Mouse (Mus musculus) inflammation-experienced regulatory T-cells, adult 16 weeks (primary cell): Measurements from ENCODE around the gene Taf6l. TPM values are rescaled to one million over a fixed set of nuclear protein-coding genes. Genes with fewer than 3 reads are reported as not detected.

Experiments used
- polyA plus RNA-seq: library from polyadenylated mRNA; unstranded; fragments of 100-300 nt; shearing (Covaris generic); gene quantifications from one replicate; pipeline ENCODE4 v1.2.1, GENCODE M21; 2017

The Taf6l gene
- 6.1 TPM for polyA plus RNA-seq

DNA sequence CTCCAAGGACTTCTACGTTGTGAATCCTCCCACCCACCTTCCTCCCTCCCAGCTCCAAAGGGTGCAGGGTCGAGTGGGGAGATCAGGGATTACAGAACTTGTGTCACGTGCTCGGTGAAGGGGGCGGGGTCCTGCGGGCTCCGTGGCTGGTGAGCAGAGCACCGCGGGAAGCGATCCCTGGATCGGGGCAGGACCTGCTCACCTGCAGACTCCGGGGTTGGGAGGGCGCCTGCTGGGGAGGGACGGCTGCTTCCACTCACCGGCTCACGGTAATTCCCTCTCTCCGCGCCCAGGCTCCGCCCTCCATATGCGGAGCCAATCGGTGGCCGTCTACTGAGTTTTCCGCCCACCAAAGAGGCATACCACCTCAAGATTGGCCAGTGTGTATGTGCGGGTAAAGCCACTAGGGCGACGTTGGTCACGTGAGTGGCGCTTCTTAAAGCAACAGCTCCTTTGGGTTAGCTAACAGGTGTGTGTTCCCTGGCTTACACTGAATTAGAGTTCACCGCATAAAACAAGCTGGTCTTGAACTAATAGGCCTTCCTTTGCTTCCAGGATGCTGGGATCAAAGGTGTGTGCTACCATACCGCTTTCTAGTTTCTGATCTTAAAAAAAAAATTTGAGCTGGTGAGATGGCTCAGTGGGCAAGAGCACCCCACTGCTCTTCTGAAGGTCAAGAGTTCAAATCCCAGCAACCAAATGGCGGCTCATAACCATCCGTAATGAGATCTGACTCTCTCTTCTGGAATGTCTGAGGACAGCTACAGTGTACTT, at the start of gene Taf6l:
Gene Taf6l (minus strand): TSS at position 410 of the 774 bp plus-strand sequence.

DNA sequence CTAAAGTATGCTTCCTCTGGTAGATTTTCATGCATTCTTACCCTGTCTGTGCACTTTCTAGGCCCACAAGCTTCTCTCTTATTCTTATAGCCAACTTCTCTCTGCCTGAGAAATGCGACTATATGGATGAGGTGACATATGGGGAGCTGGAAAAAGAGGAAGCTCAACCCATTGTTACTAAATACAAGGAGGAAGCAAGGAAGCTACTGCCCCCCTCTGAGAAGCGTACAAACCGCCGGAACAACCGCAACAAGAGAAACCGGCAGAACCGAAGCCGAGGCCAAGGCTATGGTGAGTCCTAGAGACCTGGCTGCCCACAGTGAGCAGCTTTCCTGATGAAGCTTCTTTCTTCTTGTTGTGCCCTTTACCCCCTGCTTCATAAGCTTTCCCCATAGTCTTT, 43.4 kb upstream of the Taf6l start, which contains the start of gene AC129217.1:
Gene AC129217.1 (plus strand): TSS at position 114 of the 400 bp plus-strand sequence.

DNA sequence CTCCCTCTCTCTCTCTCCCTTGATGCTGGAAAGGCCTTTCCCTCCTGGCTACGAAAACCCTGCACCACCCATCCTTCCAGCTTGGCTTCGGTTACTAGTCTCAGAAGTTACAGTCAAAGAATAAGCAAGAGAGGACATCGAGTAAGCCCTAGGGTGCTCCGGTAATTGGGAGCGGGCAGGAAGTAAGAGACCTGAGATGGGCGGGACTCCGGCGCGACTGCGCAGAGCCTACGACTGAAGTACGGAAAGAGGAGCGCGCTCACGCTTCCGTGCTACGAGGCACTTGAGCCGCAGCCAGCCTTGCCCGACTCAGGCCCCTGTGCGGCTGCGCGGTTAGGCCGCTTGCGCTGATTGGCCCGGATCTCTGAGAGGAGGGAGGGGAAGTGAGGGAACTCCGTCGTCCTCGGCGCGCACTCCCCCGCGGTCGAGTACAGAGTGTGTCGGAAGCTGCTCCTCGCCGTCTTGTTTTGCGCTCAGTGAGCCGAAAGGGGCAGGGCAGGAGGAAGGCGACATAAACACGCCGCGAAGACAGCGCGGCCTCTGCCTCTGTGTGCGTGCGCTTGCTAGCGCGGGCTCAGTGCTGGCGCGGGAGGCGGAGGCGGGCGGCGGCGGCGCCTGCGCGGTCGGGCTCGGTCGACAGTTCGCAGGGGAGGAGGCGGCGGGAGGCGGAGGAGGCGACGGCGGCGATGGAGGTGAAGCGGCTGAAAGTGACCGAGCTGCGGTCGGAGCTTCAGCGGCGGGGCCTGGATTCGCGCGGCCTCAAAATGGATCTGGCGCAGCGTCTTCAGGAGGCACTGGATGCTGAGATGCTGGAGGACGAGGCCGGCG, 33.6 kb upstream of the Taf6l start, which contains the start of gene Hnrnpul2:
Gene Hnrnpul2 (plus strand): TSS at position 415 of the 828 bp plus-strand sequence.

DNA sequence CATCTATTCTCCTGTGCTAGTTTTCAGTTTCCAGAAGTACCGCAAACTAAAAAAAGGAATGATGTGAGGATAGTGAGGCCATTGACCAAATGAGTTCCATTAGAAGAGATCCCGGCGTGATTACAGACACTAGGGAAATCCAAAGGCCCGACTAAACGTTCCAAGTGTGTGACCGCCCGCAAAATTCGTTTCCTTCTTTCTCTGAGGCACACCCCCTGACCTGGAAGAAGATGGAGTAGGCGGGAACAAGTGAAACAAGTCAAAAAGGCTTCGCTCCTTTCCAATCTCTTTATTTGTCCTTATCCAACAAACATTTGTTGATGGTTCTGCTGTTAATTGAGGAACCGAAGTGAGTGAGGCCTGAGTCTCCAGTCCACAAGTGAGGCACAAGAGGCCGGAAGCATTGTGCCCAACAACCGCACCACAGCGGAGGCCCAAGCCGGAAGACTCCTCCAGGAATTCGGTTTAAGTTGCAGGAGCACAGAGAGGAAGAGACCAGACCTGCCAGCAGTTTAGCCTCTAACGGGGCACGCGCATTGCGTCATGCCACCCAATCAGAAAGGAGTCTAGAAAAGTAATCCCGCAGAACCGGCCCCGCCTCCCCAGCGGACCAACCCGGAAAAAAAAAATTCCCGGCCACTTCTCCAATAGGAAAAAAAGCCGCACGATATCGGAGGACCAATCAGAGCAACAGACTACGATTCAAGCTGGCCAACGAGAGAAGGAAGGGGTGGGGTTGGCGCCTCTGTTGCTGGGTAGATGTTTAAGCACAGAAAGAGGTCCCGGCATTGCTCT, 32.8 kb upstream of the Taf6l start, which contains the start of gene Ttc9c:
Gene Ttc9c (minus strand): TSS at position 533 of the 795 bp plus-strand sequence.

DNA sequence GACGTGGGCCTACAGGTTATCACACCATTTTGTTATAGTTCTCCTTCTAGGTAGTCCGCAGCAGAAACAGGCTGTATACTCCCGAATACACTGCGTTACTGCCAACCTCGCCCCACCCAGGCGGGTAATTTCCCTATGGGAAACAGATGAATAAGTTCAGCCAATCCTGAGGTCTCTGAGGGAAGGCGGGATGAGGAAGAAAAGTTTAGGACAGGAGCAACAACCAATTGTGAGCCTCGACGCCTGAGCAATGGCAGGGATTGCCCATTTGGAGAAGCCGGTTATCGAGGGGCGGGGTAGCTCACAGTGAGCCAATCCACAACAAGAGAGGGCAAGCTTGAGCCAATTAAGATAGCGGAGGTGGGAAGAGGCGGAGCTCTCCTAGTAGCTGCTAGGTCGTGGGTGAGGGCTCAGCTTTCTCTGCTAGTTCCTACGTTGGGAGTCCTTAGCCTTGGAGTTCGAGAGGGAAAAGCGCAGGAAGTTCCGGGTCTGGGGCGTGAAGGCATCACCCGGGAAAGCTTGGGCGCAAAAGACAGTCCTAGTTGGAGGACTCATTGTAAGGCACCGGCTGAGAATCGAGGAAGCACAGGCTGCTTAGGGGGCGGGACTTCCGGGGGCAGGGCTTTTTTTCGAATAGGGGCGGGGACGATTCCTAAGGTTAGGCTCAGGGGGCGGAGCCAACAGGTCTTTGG, 16.1 kb upstream of the Taf6l start, which contains the start of gene Zbtb3:
Gene Zbtb3 (plus strand): TSS at position 426 of the 692 bp plus-strand sequence.

DNA sequence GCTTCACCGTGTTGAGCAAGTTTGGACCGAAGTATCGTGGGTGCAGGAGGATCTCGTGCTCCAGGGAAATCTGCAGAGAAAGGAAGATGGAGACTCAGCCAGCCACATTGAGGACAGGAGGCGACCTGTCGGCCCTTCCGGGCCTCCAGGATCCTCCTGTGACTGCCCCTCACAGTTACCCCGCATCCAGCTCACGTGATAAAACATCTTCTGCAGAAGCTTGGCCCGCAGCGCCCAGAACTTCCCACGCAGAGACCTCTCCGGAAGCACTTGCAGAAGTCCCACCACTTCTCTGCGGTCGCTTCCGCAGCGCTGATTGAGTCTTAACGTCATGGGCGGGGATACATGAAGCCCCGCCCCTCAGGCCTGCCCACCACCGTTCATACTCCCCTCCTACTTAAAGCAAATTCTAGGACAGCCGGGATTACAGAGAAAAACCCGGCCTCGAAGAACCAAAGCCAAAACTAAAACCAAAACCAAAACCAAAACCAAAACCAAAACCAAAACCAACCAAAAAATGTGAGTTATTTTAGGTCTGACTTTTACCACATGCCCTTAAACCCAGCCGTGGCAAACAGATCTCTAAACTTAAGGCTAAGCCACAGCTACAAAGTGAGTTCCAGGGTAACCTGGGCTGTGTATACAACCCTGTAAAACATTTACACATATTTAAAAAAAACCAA, 12.2 kb upstream of the Taf6l start, which contains the start of gene Polr2g:
Gene Polr2g (minus strand): TSS at position 314 of the 683 bp plus-strand sequence.

DNA sequence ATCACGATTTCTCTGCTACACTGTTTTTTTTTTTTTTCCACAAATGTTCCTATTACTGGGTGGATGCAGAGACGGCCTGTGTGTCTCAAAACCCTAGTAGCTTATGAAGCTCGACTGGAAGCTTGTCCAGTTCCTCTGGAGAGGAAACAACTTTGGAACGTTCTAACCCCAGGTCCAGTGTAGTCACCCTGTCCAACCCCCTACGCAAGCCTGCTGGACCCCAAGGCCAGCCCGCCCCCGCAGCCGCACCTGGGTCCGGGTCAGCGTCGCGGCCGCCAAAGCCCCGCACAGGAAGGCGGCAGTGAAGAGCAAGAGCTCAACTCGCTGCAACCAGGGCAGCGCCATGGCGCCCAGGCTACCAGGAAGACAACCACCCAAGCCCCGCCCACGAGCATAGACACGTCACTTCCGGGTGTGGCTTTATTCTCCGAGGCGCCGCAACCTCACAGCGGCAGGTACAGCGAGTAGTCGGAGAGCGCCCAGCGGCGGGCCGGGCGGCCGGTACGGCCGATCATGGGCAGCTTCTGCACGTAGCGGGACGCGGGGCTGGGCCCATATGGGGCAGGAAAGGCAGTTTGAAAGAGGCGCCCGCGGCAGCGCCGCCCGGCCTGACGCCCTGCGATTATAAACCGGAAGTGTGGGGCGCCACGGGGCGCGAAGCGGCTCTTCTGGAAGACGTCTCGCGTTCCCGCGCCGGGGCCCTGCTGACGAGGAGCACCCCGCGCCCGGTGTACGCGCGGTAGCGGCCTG, 12.0 kb downstream of the Taf6l start, which contains the start of gene Tmem179b:
Gene Tmem179b (minus strand): TSS at position 382 of the 750 bp plus-strand sequence.

DNA sequence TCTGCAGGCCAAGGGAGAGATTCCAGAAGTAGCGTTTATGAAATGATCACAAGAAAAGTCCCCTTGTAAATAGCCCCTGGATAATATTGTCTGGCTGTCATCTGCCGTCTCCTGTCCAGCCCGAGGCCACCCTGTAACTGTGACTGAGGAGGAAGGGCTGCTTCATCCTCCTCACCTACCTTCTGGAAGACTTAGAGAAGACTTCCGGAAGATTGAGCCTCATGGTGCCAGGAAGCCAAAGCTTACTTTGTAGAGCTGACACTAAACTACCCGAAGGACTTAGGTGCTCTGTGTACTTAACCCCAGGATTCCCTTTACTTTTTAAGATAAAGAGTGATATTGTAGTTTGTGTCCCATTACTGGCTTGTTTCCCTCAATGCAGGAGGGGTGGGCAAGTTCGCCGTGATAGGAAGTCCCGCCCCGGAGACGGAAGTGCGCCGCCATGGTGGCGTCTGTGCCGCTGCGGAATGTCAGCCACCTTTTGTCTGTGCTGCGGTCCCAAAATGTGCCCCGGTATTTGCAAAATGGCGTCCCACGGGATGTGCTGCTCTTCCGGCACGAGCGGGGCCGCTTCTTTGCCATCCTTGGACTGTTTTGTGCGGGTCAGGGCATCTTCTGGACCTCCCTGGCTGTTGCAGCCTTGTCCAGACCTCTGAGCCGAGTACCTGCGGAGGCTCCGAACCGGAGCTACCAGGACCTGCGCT, 15.5 kb downstream of the Taf6l start, which contains the start of gene Tmem223:
Gene Tmem223 (plus strand): TSS at position 430 of the 704 bp plus-strand sequence.

DNA sequence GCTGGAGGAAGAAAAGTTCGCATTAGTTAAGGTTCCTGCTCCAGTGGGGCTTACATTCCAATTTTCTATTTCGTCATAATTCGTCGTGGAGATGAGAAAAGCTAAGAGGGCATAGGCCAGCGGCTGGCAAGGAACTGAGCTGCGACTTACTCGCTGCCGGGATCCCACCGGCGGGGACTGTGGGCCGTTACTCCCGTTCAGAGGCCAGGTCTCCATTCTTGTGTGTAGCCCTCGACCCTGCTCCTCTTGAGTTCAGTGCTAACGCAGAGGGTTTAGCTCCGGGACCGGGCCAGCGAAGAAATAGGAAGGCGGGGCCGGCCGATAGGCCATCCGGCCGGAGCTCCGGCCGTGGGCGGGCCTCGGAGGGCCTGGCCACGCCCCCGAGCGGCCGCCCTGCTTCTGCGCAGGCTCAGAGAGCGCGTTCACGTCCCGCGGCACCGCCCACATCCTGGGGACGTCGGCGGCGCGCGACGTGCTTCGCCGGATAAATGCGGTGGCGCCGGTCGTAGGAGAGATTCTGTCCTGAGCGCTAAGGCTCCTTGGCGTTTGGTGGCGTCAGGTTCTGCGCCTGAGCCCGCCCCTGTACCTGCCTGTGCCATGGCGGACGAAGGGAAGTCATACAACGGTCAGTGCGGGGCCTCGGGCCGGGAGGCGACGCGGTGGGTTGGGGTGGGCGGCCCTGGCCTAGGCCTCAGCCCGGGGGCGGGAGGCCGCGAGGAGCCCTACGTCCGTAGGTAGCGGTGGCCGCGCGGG, 29.4 kb downstream of the Taf6l start, which contains the start of gene Nxf1:
Gene Nxf1 (plus strand): TSS at position 439 of the 753 bp plus-strand sequence.

DNA sequence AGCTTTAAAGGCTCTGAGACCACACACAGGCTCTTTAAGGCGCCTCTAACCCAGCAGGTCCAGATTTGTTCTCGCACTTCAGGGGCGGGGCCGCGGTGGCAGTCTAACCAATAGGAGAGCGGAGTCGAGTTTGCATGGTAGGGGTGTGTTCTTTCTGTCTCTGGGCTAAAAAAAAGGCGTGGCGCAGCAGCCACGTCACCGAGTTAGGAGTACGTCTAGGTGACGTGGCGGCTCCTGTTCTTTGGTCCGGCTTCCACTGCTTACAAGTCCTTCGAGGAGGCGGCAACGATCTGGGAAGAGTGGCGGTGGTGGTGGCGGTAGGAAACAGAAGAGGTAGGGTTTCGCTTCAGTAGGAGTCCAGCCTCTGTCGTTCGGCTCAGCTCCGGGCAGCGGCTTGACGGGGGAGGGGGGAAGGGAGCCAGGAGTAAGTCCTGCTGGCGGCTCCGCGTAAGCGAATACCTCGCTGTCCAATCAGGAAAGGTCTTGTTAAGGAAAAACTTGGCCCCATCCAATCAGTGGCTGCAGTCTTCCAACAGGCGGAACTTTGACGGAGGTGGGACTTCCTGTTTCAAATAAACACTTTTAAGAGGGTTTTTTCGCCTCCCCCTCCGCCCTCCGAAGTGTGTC, 44.9 kb downstream of the Taf6l start, which contains the start of gene Stx5a:
Gene Stx5a (plus strand): TSS at position 171 of the 627 bp plus-strand sequence.

DNA sequence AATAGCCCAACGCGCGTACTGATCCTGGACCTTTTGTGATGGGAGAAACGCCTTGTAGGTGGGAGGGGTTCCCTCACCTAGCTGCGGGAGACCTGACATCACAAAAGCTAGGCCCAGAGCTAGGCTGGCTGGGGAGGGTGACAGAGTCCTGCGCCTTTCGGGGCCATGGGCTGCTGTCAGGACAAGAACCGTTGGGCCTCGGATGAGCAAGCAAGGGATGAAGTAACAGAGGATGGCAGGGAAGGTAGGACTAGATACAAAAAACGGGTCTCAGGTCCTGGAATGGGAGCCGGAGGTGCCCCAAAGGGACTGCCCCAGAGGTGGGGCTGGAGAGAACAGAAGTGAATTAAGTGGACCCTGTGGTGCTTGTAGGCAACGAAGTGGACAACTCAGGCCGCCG, 45.6 kb downstream of the Taf6l start, which contains the start of gene 1700092M07Rik:
Gene 1700092M07Rik (plus strand): TSS at position 116 of the 400 bp plus-strand sequence.

DNA sequence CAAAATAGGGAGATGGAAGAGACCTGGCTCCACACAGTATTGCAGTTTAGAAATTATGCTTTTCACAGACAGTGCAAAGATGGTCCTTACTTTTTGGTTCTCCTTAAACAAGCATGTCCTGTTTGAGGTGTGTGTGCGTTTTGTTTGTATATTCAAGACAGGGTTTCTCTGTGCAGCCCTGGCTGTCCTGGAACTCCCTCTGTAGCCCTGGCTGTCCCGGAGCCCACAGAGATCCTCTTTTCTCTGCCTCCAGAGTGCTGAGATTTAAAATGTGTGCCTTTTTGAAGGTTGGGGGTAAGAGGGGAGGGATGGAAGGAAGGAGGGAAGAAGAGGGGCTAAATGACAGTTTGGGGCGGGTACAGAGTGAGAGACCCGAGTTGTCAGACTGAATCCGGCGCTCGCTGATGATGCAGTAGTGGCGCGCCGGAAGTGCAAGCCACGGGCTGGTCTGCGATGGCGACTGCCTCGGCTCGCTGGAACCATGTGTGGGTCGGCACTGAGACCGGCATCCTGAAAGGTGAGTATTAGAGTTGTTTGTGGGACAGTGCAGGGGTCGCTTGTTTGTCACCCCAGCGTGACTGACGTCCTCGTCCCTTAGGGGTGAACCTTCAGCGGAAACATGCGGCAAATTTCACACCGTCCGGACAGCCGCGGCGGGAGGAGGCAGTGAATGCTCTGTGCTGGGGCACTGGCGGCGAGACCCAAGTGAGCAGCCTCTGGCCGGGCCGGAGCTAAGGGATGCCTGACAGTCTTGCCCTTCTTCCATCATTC, 50.6 kb downstream of the Taf6l start, which contains the start of gene Wdr74:
Gene Wdr74 (plus strand): TSS at position 439 of the 771 bp plus-strand sequence.

Other genes starting within 250 kb of the Taf6l start
- gene Slc22a8, start 195.2 kb downstream of the Taf6l start, polyA plus RNA-seq: not detected
- not detected for gene Slc22a6, start 168.4 kb downstream of the Taf6l start, polyA plus RNA-seq
- not detected for gene Chrm1, start 122.6 kb downstream of the Taf6l start, polyA plus RNA-seq
- gene Slc3a2, start 63.0 kb downstream of the Taf6l start, polyA plus RNA-seq: 132 TPM
- 88.5 TPM for gene Wdr74, start 50.6 kb downstream of the Taf6l start, polyA plus RNA-seq
- 1.1 TPM for gene 1700092M07Rik, start 45.7 kb downstream of the Taf6l start, polyA plus RNA-seq
- 189 TPM for gene Stx5a, start 45.0 kb downstream of the Taf6l start, polyA plus RNA-seq
- 324 TPM for gene Nxf1, start 29.3 kb downstream of the Taf6l start, polyA plus RNA-seq
- gene Tmem223, start 15.4 kb downstream of the Taf6l start, polyA plus RNA-seq: 107 TPM
- 167 TPM for gene Tmem179b, start 11.9 kb downstream of the Taf6l start, polyA plus RNA-seq
- gene Polr2g, start 12.2 kb upstream of the Taf6l start, polyA plus RNA-seq: 172 TPM
- gene Zbtb3, start 16.1 kb upstream of the Taf6l start, polyA plus RNA-seq: 4.3 TPM
- gene Ttc9c, start 32.9 kb upstream of the Taf6l start, polyA plus RNA-seq: 57.9 TPM
- gene Hnrnpul2, start 33.6 kb upstream of the Taf6l start, polyA plus RNA-seq: 5.4 TPM
- not detected for gene AC129217.1, start 43.4 kb upstream of the Taf6l start, polyA plus RNA-seq
- gene Bscl2, start 51.0 kb upstream of the Taf6l start, polyA plus RNA-seq: 112 TPM
- gene Gng3, start 52.8 kb upstream of the Taf6l start, polyA plus RNA-seq: 0.45 TPM
- gene Lrrn4cl, start 64.4 kb upstream of the Taf6l start, polyA plus RNA-seq: not detected
- 165 TPM for gene Ubxn1, start 85.1 kb upstream of the Taf6l start, polyA plus RNA-seq
- gene Uqcc3, start 94.5 kb upstream of the Taf6l start, polyA plus RNA-seq: 82.7 TPM
- 75.6 TPM for gene Lbhd1, start 97.3 kb upstream of the Taf6l start, polyA plus RNA-seq
- not detected for gene Gm49403, start 97.5 kb upstream of the Taf6l start, polyA plus RNA-seq
- gene 1810009A15Rik, start 102.4 kb upstream of the Taf6l start, polyA plus RNA-seq: 74.5 TPM
- gene Gm49416, start 102.5 kb upstream of the Taf6l start, polyA plus RNA-seq: not detected
- gene Ints5, start 106.6 kb upstream of the Taf6l start, polyA plus RNA-seq: 55.6 TPM
- 145 TPM for gene Ganab, start 111.7 kb upstream of the Taf6l start, polyA plus RNA-seq
- gene B3gat3, start 134.0 kb upstream of the Taf6l start, polyA plus RNA-seq: 37.2 TPM
- gene Rom1, start 142.9 kb upstream of the Taf6l start, polyA plus RNA-seq: 11.8 TPM
- gene Eml3, start 143.1 kb upstream of the Taf6l start, polyA plus RNA-seq: 76.0 TPM
- gene Mta2, start 155.5 kb upstream of the Taf6l start, polyA plus RNA-seq: 248 TPM
- 55.5 TPM for gene Tut1, start 167.4 kb upstream of the Taf6l start, polyA plus RNA-seq
- gene Eef1g, start 180.6 kb upstream of the Taf6l start, polyA plus RNA-seq: 297 TPM
- 137 TPM for gene Ahnak, start 202.9 kb upstream of the Taf6l start, polyA plus RNA-seq